Mouse (Mus musculus) CH12.LX (cell line): ENCODE results near the gene Cbfa2t3.

Experiments
- CTCF ChIP-seq, 2 experiments: IDR thresholded peaks in 1 of 2; conservative IDR thresholded peaks in 1 of 2; 2 replicates each; pipeline ENCODE4 v1.5.1; 2011 to 2012; ENCODE audit warnings: low read depth in 2 of 2, low read length in 2 of 2, improper control_type of control experiment in 1 of 2, inconsistent platforms in 1 of 2, mild to moderate bottlenecking in 1 of 2, moderate library complexity in 1 of 2
- E2F4 ChIP-seq: IDR thresholded peaks from 2 replicates; pipeline ENCODE4 v1.6.1; 2011; ENCODE audit warnings: low read depth, low read length, improper control_type of control experiment; ENCODE audit not compliant: insufficient replicate concordance
- ELF1 ChIP-seq: IDR thresholded peaks from 2 replicates; pipeline ENCODE4 v1.6.1; 2014; ENCODE audit warnings: low read depth, mild to moderate bottlenecking, inconsistent platforms, low read length, improper control_type of control experiment
- EP300 ChIP-seq: IDR thresholded peaks from 2 replicates; pipeline ENCODE4 v1.6.1; 2011; ENCODE audit warnings: low read length, improper control_type of control experiment
- ETS1 ChIP-seq: conservative IDR thresholded peaks from 2 replicates; pipeline ENCODE4 v1.6.1; 2012; ENCODE audit warnings: low read depth, mild to moderate bottlenecking, inconsistent platforms, low read length, improper control_type of control experiment, moderate library complexity
- MAX ChIP-seq: IDR thresholded peaks from 2 replicates; pipeline ENCODE4 v1.6.1; 2011; ENCODE audit warnings: low read length, improper control_type of control experiment
- MXI1 ChIP-seq: IDR thresholded peaks from 2 replicates; pipeline ENCODE4 v1.6.1; 2011; ENCODE audit warnings: mild to moderate bottlenecking, low read depth, low read length, improper control_type of control experiment
- NRF1 ChIP-seq: IDR thresholded peaks from 2 replicates; pipeline ENCODE4 v1.6.1; 2014; ENCODE audit warnings: low read depth, mild to moderate bottlenecking, inconsistent platforms, low read length, improper control_type of control experiment, moderate library complexity
- POLR2A ChIP-seq: IDR thresholded peaks from 2 replicates; pipeline ENCODE4 v1.6.1; 2011; ENCODE audit warnings: low read depth, mild to moderate bottlenecking, improper control_type of control experiment, low read length
- RAD21 ChIP-seq: IDR thresholded peaks from 2 replicates; pipeline ENCODE4 v1.6.1; 2011; ENCODE audit warnings: low read depth, mild to moderate bottlenecking, low read length, improper control_type of control experiment, moderate library complexity
- RCOR1 ChIP-seq: conservative IDR thresholded peaks from 2 replicates; pipeline ENCODE4 v1.6.1; 2012; ENCODE audit warnings: low read depth, mild to moderate bottlenecking, inconsistent platforms, low read length, improper control_type of control experiment
- USF2 ChIP-seq: conservative IDR thresholded peaks from 2 replicates; pipeline ENCODE4 v1.6.1; 2011; ENCODE audit warnings: low read depth, low read length, improper control_type of control experiment

GRCm38 (mm10) chr8:122689315-122689714 is 9.6 kb downstream of the Cbfa2t3 start:
- TF ChIP-seq POLR2A: no peak
- TF ChIP-seq CTCF (conservative IDR thresholded peaks at IDR 0.05 in 1 of 2, IDR thresholded peaks at IDR 0.05 in 1 of 2; ENCODE audit: low read depth in 2 of 2, low read length in 2 of 2): no peak
- TF ChIP-seq MXI1: no peak
- TF ChIP-seq ELF1: no peak
- no peak for TF ChIP-seq EP300
- no peak for TF ChIP-seq E2F4
- TF ChIP-seq USF2: no peak
- TF ChIP-seq RCOR1: no peak
- no peak for TF ChIP-seq ETS1
- no peak for TF ChIP-seq MAX
- no peak for TF ChIP-seq RAD21
- TF ChIP-seq NRF1: no peak
